Mouse (Mus musculus): ENCODE data around the gene Mapkapk3. TPM values are rescaled to one million over a fixed set of nuclear protein-coding genes. Genes with fewer than 3 reads are reported as not detected.
"Not testable (repeated sequence)": the region's sequence is repeated elsewhere in the genome, so short reads cannot be mapped to it uniquely, and the experiment has no call there.

The Mapkapk3 gene
- polyA plus RNA-seq, 1 experiment from 2014 or later: 3.9 TPM

DNA sequence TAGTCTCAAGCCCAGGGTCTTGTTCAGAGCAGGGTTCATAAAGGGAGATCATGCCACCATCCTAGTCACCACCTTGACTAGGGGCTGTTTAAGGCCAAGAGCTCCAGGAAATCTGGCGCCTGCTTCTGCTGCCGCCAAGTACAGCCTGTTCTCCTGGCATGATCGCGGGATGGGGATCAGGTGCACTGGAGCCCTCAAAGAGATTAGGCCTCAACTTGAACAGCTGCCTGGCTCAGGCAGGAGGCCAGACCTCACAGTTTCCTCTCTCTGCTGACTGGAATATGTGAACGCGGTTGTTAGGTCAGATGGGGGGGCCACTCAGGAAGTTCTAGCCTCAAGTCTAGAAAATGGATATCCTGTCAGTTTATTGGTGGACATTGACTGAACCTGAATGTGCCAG, 33.9 kb upstream of the Mapkapk3 start:
- Histone ChIP-seq H3K27ac (no peak overlapping the region), H3K9ac (no peak overlapping the region), H3K9me3 (replicated peaks) (no peaks in the 10 kb centered on the region), H3K27me3 (no peaks in the 10 kb centered on the region), H3K4me2 (replicated peaks) (no peak overlapping the region), H3K4me3 (no peak overlapping the region), H3K4me1 (no peaks in the 10 kb centered on the region), H3K36me3 (peaks cover 12% of the 10 kb centered on the region)
- no peak for ATAC-seq (ENCODE audit: low FRiP score)
- WGBS: 78% methylated on average over 6 of the region's 6 CpGs

DNA sequence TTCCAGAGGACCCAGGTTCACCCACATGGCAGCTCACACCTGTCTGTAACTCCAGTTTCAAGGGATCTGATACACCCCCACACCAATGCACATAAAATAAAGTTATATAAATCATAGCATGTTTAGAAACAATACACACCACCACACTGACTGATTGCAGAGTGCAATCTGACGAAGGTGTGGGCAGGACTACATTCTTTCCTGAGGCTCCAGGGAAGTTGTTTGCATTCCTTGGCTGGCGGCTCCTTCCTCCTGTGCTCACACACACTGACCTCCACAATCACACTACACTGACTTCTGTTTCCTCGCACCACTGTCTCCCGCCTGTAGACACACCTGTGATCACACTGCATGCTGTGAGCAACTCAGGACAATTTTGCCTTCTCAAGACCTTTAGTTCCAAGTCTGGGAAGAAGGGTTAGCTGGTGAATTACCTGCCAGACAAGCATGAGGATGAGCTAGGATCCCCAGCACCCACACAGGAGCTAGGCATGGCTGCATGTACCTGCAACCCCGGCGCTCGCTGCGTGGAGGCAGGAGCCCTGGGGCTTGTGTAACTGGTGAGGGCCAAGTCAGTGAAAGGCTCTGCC, 32.9 kb upstream of the Mapkapk3 start:
- no peak overlapping the region for H3K27ac ChIP-seq

DNA sequence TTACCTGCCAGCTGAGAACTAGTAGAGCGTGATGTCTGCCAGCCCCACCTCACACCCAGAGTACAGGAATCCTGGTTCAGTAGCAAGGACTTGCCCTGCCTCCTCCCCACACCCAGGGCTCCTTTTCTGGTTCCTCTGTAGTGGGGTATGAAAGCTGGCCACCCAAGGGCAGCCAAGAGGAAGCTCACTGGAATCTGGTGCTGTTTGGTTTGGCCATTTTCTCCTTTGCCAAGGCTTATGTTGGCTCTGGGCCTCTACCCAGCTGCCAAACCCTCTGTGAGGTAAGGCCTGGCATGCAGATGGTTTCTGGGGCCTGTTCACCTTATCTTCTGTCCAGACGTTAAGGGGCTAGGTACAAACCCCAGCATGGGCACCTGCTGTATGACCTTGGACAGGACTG, 26.1 kb upstream of the Mapkapk3 start:
- H3K36me3 ChIP-seq: no peaks in the 10 kb centered on the region
- H3K9me3 ChIP-seq (replicated peaks): no peaks in the 10 kb centered on the region
- no peak overlapping the region for H3K9ac ChIP-seq
- 73% methylated on average over 2 of the region's 2 CpGs for WGBS
- no peaks in the 10 kb centered on the region for H3K27me3 ChIP-seq
- H3K27ac ChIP-seq: no peak overlapping the region
- H3K4me1 ChIP-seq: no peaks in the 10 kb centered on the region
- H3K4me2 ChIP-seq (replicated peaks): no peak overlapping the region
- H3K4me3 ChIP-seq: no peak overlapping the region
- ATAC-seq (ENCODE audit: low FRiP score): no peak

More for the DNA sequence above, 32.9 kb upstream of the Mapkapk3 start:
- peaks cover 6% of the 10 kb centered on the region; the same call in 1 of the 2 replicates for H3K36me3 ChIP-seq
- ATAC-seq (ENCODE audit: low FRiP score): no peak
- no peak overlapping the region for H3K4me3 ChIP-seq
- H3K9me3 ChIP-seq (replicated peaks): no peaks in the 10 kb centered on the region
- no peaks in the 10 kb centered on the region for H3K4me1 ChIP-seq
- no peaks in the 10 kb centered on the region for H3K27me3 ChIP-seq
- WGBS: 81% methylated on average over 8 of the region's 8 CpGs
- H3K4me2 ChIP-seq (replicated peaks): no peak overlapping the region
- no peak overlapping the region for H3K9ac ChIP-seq

DNA sequence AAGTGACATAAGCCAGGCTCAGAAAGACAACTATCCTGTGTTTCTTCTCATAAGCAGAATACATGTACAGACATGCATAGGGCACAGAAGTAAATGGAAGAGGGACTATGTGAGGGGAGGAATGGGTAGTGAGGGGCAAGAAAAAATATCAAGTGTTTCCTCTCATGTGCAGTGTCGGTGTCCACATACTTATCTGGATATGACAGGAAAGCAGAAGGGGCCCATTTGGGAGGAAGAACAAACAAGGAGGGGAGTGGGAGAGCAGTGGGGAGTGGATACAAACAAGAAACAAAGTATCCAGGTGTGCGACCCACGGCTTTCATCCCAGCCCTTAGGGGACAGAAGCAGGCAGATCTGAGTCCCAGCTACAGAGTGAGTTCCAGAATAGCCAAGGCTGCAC, 24.2 kb upstream of the Mapkapk3 start:
- Histone ChIP-seq H3K4me2 (replicated peaks) (no peak overlapping the region), H3K27me3 (no peaks in the 10 kb centered on the region), H3K9me3 (replicated peaks) (no peaks in the 10 kb centered on the region), H3K4me1 (no peaks in the 10 kb centered on the region), H3K36me3 (no peaks in the 10 kb centered on the region), H3K4me3 (no peak overlapping the region), H3K27ac (no peak overlapping the region), H3K9ac (no peak overlapping the region)
- WGBS: 70% methylated on average over 3 of the region's 3 CpGs
- ATAC-seq (ENCODE audit: low FRiP score): no peak

DNA sequence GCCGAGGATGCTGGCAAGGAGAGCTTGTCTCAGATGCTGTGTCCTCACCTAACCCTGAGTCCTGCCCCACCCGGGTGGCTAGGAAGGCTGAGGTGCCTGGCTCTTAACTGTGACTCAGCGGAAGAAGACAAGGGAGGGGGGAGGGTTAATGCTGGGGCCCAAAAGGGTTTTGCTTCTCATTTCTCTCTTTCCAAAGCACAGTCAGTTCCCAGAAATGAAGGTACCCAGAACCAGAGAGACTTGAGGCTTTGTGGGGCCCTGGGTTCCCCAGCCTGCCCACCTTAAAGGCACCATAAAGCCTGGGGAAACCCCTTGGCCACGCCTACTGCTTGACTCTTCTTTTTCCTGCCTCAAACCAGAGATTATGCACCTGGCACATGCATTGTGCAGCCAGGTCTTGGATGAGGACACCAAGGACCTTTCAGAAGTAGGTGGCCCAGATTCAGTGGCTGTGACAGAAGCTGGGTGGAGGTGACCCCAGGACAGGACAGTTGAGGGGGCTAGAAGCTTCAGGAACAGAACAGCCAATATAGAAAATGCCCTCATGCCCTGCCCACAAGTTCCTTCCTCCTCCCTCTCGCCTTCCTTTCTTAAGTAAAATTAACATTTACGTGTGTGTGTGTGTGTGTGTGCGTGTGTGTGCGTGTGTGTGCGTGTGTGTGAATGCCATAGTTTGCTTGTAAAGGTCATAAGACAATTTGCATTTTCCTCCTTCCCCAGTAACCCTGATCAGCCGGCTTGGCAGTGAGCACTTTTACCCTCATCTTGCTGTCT, 23.3 kb upstream of the Mapkapk3 start:
- Histone ChIP-seq H3K27ac (no peak overlapping the region), H3K9ac (no peak overlapping the region), H3K4me1 (no peaks in the 10 kb centered on the region), H3K27me3 (no peaks in the 10 kb centered on the region), H3K4me3 (no peak overlapping the region), H3K36me3 (no peaks in the 10 kb centered on the region), H3K4me2 (replicated peaks) (no peak overlapping the region), H3K9me3 (replicated peaks) (no peaks in the 10 kb centered on the region)
- no peak for ATAC-seq (ENCODE audit: low FRiP score)
- WGBS: 72% methylated on average over 10 of the region's 10 CpGs

DNA sequence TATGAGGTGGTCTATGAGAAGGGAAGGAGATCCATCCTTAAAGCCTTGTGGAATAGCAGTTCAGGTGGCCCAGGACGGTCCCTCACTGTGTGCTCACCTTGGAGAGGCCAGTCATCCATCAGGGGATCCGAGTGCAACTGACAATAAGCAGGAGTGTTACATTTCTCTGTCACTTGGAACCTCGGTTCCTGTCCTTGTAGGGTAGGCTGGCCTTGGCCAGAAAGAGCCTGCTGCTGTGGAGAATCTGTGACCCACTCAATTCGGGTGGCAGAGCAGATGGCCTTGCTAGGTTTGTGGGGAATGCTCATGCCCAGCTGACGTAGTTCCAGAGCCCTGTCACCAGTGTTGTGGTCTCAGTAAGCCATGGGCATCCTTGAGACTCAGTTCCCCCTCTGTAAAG, 19.9 kb upstream of the Mapkapk3 start:
- 73% methylated on average over 5 of the region's 5 CpGs for WGBS
- Histone ChIP-seq H3K27ac (no peak overlapping the region), H3K9me3 (replicated peaks) (no peaks in the 10 kb centered on the region), H3K4me2 (replicated peaks) (no peak overlapping the region), H3K27me3 (no peaks in the 10 kb centered on the region), H3K9ac (no peak overlapping the region), H3K4me3 (no peak overlapping the region), H3K4me1 (no peaks in the 10 kb centered on the region), H3K36me3 (no peaks in the 10 kb centered on the region)
- no peak for ATAC-seq (ENCODE audit: low FRiP score)

DNA sequence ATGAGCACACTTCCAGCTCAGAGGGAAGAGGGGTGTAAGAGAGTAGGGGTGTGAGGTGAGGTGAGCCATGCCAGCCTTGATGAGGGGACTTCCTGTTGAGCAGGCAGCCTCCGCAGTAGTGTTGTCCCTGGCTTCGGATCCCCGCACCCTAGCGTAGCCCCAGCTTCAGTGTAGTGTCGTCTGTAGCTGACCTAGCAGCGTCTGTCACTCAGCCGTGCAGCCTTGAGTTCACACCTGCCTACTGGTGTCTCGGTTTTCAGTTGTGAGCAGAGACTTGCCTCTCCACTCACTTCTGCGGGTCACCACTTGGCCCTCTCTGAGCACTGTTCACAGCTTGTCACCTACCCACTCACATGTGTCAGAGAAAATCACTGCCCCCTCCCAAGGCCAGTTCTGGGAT, 19.5 kb upstream of the Mapkapk3 start:
- no peak for ATAC-seq (ENCODE audit: low FRiP score)
- Histone ChIP-seq H3K4me3 (no peak overlapping the region), H3K9ac (no peak overlapping the region), H3K4me1 (no peaks in the 10 kb centered on the region), H3K4me2 (replicated peaks) (no peak overlapping the region), H3K36me3 (no peaks in the 10 kb centered on the region), H3K27ac (no peak overlapping the region), H3K9me3 (replicated peaks) (no peaks in the 10 kb centered on the region), H3K27me3 (no peaks in the 10 kb centered on the region)
- WGBS: 81% methylated on average over 9 of the region's 9 CpGs

DNA sequence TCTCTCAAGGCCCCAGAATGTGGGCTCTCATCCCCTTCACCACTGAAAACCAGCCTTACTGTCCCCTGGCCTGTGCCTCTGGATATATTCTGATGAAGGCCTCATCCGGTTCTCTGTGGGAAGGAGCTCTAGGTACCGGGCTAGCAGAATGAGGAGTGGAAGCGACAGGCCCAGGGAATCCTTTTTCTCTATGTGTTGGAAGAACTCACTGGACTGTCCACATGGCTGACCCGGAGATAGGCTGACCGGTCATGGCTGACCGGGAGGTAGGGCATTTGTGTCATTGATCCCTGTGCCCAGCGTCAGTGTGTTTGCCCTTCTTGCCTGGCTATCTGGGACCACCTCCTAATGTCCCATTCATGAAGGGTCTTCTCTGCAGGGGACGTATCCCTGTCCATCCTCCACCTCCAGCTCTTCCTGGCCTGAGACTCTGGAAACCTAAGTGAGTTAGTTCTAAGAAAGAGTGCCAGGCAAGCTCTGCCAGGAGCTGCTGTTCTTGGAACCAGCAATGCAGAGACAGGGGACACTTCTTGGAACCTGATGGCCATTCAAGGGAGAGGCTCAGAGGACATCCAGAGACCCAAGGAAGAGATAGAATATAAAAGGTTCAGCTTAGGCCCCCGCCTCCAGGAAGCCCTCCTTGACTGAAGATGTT, 18.8 kb upstream of the Mapkapk3 start:
- no peak for ATAC-seq (ENCODE audit: low FRiP score)
- H3K4me3 ChIP-seq: no peak overlapping the region
- H3K27ac ChIP-seq: no peak overlapping the region
- WGBS: 87% methylated on average over 9 of the region's 9 CpGs
- H3K27me3 ChIP-seq: no peaks in the 10 kb centered on the region
- no peaks in the 10 kb centered on the region for H3K9me3 ChIP-seq (replicated peaks)
- no peaks in the 10 kb centered on the region for H3K4me1 ChIP-seq
- H3K36me3 ChIP-seq: no peaks in the 10 kb centered on the region
- no peak overlapping the region for H3K9ac ChIP-seq
- no peak overlapping the region for H3K4me2 ChIP-seq (replicated peaks)

DNA sequence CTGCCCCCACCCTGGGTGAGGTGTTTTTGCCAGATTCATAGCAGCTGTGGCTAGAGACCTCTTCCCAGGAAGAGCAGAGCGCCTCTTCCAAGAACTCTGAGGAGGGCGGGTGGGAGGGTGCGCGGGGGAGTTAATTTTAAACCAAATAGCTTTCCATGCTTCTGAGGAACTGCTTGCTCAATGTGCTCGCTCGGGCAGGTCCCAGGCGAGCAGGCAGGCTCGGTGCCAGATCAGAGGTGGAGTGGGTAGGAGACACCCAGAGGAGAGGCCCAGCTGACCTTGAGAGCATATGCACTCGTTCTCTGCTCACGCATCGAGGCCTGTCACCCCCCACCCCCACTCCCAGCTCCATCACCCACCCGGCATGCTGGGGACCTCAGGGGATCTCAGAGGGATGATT, 18.2 kb upstream of the Mapkapk3 start:
- Histone ChIP-seq H3K36me3 (no peaks in the 10 kb centered on the region), H3K9ac (no peak overlapping the region), H3K27ac (no peak overlapping the region), H3K9me3 (replicated peaks) (no peaks in the 10 kb centered on the region), H3K4me2 (replicated peaks) (no peak overlapping the region), H3K27me3 (no peaks in the 10 kb centered on the region), H3K4me3 (no peak overlapping the region), H3K4me1 (no peaks in the 10 kb centered on the region)
- ATAC-seq (ENCODE audit: low FRiP score): no peak
- 73% methylated on average over 12 of the region's 12 CpGs for WGBS

DNA sequence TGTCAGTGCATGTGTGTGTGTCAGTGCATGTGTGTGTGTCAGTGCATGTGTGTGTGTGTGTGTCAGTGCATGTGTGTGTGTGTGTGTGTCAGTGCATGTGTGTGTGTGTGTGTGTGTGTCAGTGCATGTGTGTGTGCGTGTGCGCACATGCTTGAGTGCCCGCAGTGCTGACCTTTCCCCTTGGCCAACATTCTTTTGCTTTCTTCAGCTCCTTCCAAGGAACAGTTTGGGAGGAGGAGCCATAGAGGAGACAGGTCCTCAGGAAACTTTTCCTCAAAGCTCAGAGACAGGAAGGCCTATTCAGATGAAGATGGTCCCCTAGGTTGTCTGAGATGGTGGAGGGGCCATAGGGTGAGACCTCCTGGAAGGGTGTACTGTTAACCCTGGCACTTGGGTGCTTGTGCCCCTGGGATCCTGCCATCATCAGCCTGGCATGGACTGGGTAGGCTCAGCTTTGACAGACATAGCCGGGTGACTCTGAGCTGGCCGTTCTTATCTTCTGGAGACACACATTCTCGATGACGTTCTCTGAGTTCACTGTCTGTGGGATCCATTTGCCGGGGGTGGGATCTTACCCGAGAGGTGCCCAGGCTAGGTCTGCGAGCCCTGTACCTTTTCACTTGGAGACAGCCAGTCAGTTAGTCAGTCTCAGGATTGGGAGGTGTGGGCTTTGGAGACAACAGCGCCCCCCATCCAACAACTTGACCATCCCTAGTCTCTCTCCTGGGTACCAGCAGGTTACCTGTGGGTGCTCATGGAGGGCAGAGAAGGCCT, 17.6 kb upstream of the Mapkapk3 start:
- Histone ChIP-seq H3K36me3 (no peaks in the 10 kb centered on the region), H3K27me3 (no peaks in the 10 kb centered on the region), H3K4me2 (replicated peaks) (no peak overlapping the region), H3K4me1 (no peaks in the 10 kb centered on the region), H3K9ac (no peak overlapping the region), H3K4me3 (no peak overlapping the region), H3K27ac (no peak overlapping the region), H3K9me3 (replicated peaks) (no peaks in the 10 kb centered on the region)
- no peak for ATAC-seq (ENCODE audit: low FRiP score)
- WGBS: 82% methylated on average over 11 of the region's 11 CpGs

DNA sequence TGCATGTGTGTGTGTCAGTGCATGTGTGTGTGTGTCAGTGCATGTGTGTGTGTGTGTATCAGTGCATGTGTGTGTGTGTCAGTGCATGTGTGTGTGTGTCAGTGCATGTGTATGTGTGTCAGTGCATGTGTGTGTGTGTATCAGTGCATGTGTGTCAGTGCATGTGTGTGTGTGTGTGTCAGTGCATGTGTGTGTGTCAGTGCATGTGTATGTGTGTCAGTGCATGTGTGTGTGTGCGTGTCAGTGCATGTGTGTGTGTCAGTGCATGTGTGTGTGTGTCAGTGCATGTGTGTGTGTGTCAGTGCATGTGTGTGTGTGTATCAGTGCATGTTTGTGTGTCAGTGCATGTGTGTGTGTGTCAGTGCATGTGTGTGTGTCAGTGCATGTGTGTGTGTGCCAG, 17.0 kb upstream of the Mapkapk3 start:
- not testable (repeated sequence) for H3K27me3 ChIP-seq; H3K4me3 ChIP-seq; H3K27ac ChIP-seq; H3K4me2 ChIP-seq (replicated peaks); H3K36me3 ChIP-seq; H3K9me3 ChIP-seq (replicated peaks); ATAC-seq (ENCODE audit: low FRiP score); H3K4me1 ChIP-seq; H3K9ac ChIP-seq
- WGBS: 100% methylated on average over 1 of the region's 1 CpGs
